Mouse (Mus musculus): ENCODE results near the gene Ppp4c. TPM values are rescaled to one million over a fixed set of nuclear protein-coding genes. Genes with fewer than 3 reads are reported as not detected.

Ppp4c gene
- polyA plus RNA-seq, 1 experiment from 2014 or later, result 180 TPM

- H3K4me2 ChIP-seq (ENCODE audit: low read depth, low read length), result no peak overlapping the region
- H3K4me3 ChIP-seq (replicated peaks; ENCODE audit: low read length), result no peak overlapping the region
- 83% methylated on average over 12 of the region's 12 CpGs for WGBS
- H3K9ac ChIP-seq (ENCODE audit: low read length), result no peak overlapping the region
- H3K9me3 ChIP-seq (replicated peaks; ENCODE audit: control insufficient read depth, low read length), result no peaks in the 10 kb centered on the region
- no peak for ATAC-seq (ENCODE audit: insufficient read depth, low FRiP score)
- no peaks in the 10 kb centered on the region for H3K27me3 ChIP-seq (ENCODE audit: control insufficient read depth, insufficient read depth, low read length)
- peaks cover 8% of the 10 kb centered on the region; the same call in 1 of the 2 replicates for H3K36me3 ChIP-seq (ENCODE audit: control insufficient read depth, insufficient read depth, low read length)
- peaks cover 8% of the 10 kb centered on the region for H3K4me1 ChIP-seq (ENCODE audit: control insufficient read depth, insufficient read depth, low read length)
- H3K27ac ChIP-seq (ENCODE audit: low read length), result no peak overlapping the region
Measured at GRCm38 (mm10) chr7:126770784-126771183, 21.5 kb downstream of the Ppp4c start.

- Histone ChIP-seq H3K36me3 (ENCODE audit: control insufficient read depth, insufficient read depth, low read length) (peaks cover 26% of the 10 kb centered on the region), H3K27ac (ENCODE audit: low read length) (no peak overlapping the region), H3K4me3 (replicated peaks; ENCODE audit: low read length) (no peak overlapping the region), H3K4me2 (ENCODE audit: low read depth, low read length) (no peak overlapping the region), H3K9ac (ENCODE audit: low read length) (no peak overlapping the region), H3K27me3 (ENCODE audit: control insufficient read depth, insufficient read depth, low read length) (no peaks in the 10 kb centered on the region), H3K9me3 (replicated peaks; ENCODE audit: control insufficient read depth, low read length) (no peaks in the 10 kb centered on the region), H3K4me1 (ENCODE audit: control insufficient read depth, insufficient read depth, low read length) (peaks cover 19% of the 10 kb centered on the region)
- ATAC-seq (ENCODE audit: insufficient read depth, low FRiP score), result no peak
- 90% methylated on average over 8 of the region's 8 CpGs for WGBS
Measured at GRCm38 (mm10) chr7:126767001-126767400, 25.3 kb downstream of the Ppp4c start.

- H3K4me3 ChIP-seq (replicated peaks; ENCODE audit: low read length), result no peak within 1 kb of the TSS
- peaks cover 26% of the 10 kb centered on the region for H3K36me3 ChIP-seq (ENCODE audit: control insufficient read depth, insufficient read depth, low read length)
- H3K9me3 ChIP-seq (replicated peaks; ENCODE audit: control insufficient read depth, low read length), result no peaks in the 10 kb centered on the region
- peak; percentile 58; the same call in 1 of the 2 replicates for ATAC-seq (ENCODE audit: insufficient read depth, low FRiP score)
- peaks cover 27% of the 10 kb centered on the region for H3K4me1 ChIP-seq (ENCODE audit: control insufficient read depth, insufficient read depth, low read length)
- H3K27me3 ChIP-seq (ENCODE audit: control insufficient read depth, insufficient read depth, low read length), result no peaks in the 10 kb centered on the region
- 0 out of 2 replicates have a peak within 1 kb of the TSS, but pooled peaks have one; percentile 18 for H3K9ac ChIP-seq (ENCODE audit: low read length)
- WGBS, result 81% methylated on average over 16 of the region's 16 CpGs
- no peak within 1 kb of the TSS for H3K4me2 ChIP-seq (ENCODE audit: low read depth, low read length)
- peak within 1 kb of the TSS; percentile 39; the same call in 1 of the 2 replicates for H3K27ac ChIP-seq (ENCODE audit: low read length)
Measured at GRCm38 (mm10) chr7:126766201-126766600, 26.1 kb downstream of the Ppp4c start, which contains the start of gene Gdpd3. TSS of gene Gdpd3 (plus strand) at chr7:126766334.

- Histone ChIP-seq H3K27me3 (ENCODE audit: control insufficient read depth, insufficient read depth, low read length) (no peaks in the 10 kb centered on the region), H3K36me3 (ENCODE audit: control insufficient read depth, insufficient read depth, low read length) (peaks cover 26% of the 10 kb centered on the region), H3K9me3 (replicated peaks; ENCODE audit: control insufficient read depth, low read length) (no peaks in the 10 kb centered on the region), H3K4me3 (replicated peaks; ENCODE audit: low read length) (no peak overlapping the region), H3K4me2 (ENCODE audit: low read depth, low read length) (no peak overlapping the region), H3K27ac (ENCODE audit: low read length) (peak overlapping the region; percentile 39; the same call in 1 of the 2 replicates), H3K4me1 (ENCODE audit: control insufficient read depth, insufficient read depth, low read length) (peaks cover 33% of the 10 kb centered on the region), H3K9ac (ENCODE audit: low read length) (0 out of 2 replicates have a peak overlapping the region, but pooled peaks have one; percentile 18)
- 74% methylated on average over 9 of the region's 9 CpGs for WGBS
- no peak for ATAC-seq (ENCODE audit: insufficient read depth, low FRiP score)
Measured at GRCm38 (mm10) chr7:126765540-126765939, 26.8 kb downstream of the Ppp4c start.

GRCm38 (mm10) chr7:126762471-126763008 lies 29.8 kb downstream of the Ppp4c start:
- peak overlapping the region; percentile 25 for H3K4me2 ChIP-seq (ENCODE audit: low read depth, low read length)
- peak overlapping the region; percentile 49; the same call in 1 of the 2 replicates for H3K9ac ChIP-seq (ENCODE audit: low read length)
- peak overlapping the region; percentile 99 for H3K27ac ChIP-seq (ENCODE audit: low read length)
- H3K4me1 ChIP-seq (ENCODE audit: control insufficient read depth, insufficient read depth, low read length), result peaks cover 38% of the 10 kb centered on the region
- H3K9me3 ChIP-seq (replicated peaks; ENCODE audit: control insufficient read depth, low read length), result no peaks in the 10 kb centered on the region
- WGBS, result 47% methylated on average over 17 of the region's 17 CpGs
- peak overlapping the region; percentile 7; the same call in 1 of the 2 replicates for H3K4me3 ChIP-seq (replicated peaks; ENCODE audit: low read length)
- H3K36me3 ChIP-seq (ENCODE audit: control insufficient read depth, insufficient read depth, low read length), result peaks cover 19% of the 10 kb centered on the region
- no peak for ATAC-seq (ENCODE audit: insufficient read depth, low FRiP score)
- H3K27me3 ChIP-seq (ENCODE audit: control insufficient read depth, insufficient read depth, low read length), result no peaks in the 10 kb centered on the region

GRCm38 (mm10) chr7:126761529-126762067 lies 30.7 kb downstream of the Ppp4c start:
- ATAC-seq (ENCODE audit: insufficient read depth, low FRiP score), result no peak; the same call in 1 of the 2 replicates
- Histone ChIP-seq H3K27me3 (ENCODE audit: control insufficient read depth, insufficient read depth, low read length) (no peaks in the 10 kb centered on the region), H3K4me2 (ENCODE audit: low read depth, low read length) (peak overlapping the region; percentile 92), H3K4me1 (ENCODE audit: control insufficient read depth, insufficient read depth, low read length) (peaks cover 38% of the 10 kb centered on the region), H3K27ac (ENCODE audit: low read length) (peak overlapping the region; percentile 99), H3K9ac (ENCODE audit: low read length) (peak overlapping the region; percentile 92; the same call in 1 of the 2 replicates), H3K36me3 (ENCODE audit: control insufficient read depth, insufficient read depth, low read length) (peaks cover 19% of the 10 kb centered on the region), H3K9me3 (replicated peaks; ENCODE audit: control insufficient read depth, low read length) (no peaks in the 10 kb centered on the region), H3K4me3 (replicated peaks; ENCODE audit: low read length) (peak overlapping the region; percentile 81)
- WGBS, result 40% methylated on average over 6 of the region's 6 CpGs

- WGBS, result 45% methylated on average over 4 of the region's 4 CpGs
Measured at GRCm38 (mm10) chr7:126760956-126761355, 31.3 kb downstream of the Ppp4c start.

GRCm38 (mm10) chr7:126760391-126760802 lies 31.9 kb downstream of the Ppp4c start:
- 15% methylated on average over 3 of the region's 3 CpGs for WGBS
- peak overlapping the region; percentile 99 for H3K27ac ChIP-seq (ENCODE audit: low read length)
- H3K4me2 ChIP-seq (ENCODE audit: low read depth, low read length), result peak overlapping the region; percentile 92
- peaks cover 16% of the 10 kb centered on the region for H3K36me3 ChIP-seq (ENCODE audit: control insufficient read depth, insufficient read depth, low read length)
- peak; percentile 79 for ATAC-seq (ENCODE audit: insufficient read depth, low FRiP score)
- H3K27me3 ChIP-seq (ENCODE audit: control insufficient read depth, insufficient read depth, low read length), result no peaks in the 10 kb centered on the region
- peaks cover 30% of the 10 kb centered on the region for H3K4me1 ChIP-seq (ENCODE audit: control insufficient read depth, insufficient read depth, low read length)
- H3K4me3 ChIP-seq (replicated peaks; ENCODE audit: low read length), result peak overlapping the region; percentile 81
- H3K9me3 ChIP-seq (replicated peaks; ENCODE audit: control insufficient read depth, low read length), result no peaks in the 10 kb centered on the region
- H3K9ac ChIP-seq (ENCODE audit: low read length), result peak overlapping the region; percentile 92

More at GRCm38 (mm10) chr7:126760956-126761355, 31.3 kb downstream of the Ppp4c start:
- Histone ChIP-seq H3K4me2 (ENCODE audit: low read depth, low read length) (peak overlapping the region; percentile 92), H3K27me3 (ENCODE audit: control insufficient read depth, insufficient read depth, low read length) (no peaks in the 10 kb centered on the region), H3K36me3 (ENCODE audit: control insufficient read depth, insufficient read depth, low read length) (peaks cover 19% of the 10 kb centered on the region), H3K4me3 (replicated peaks; ENCODE audit: low read length) (peak overlapping the region; percentile 81), H3K27ac (ENCODE audit: low read length) (peak overlapping the region; percentile 99), H3K4me1 (ENCODE audit: control insufficient read depth, insufficient read depth, low read length) (peaks cover 33% of the 10 kb centered on the region), H3K9me3 (replicated peaks; ENCODE audit: control insufficient read depth, low read length) (no peaks in the 10 kb centered on the region), H3K9ac (ENCODE audit: low read length) (peak overlapping the region; percentile 92)
- no peak for ATAC-seq (ENCODE audit: insufficient read depth, low FRiP score)

GRCm38 (mm10) chr7:126759672-126760390 lies 32.5 kb downstream of the Ppp4c start:
- peak overlapping the region; percentile 92 for H3K4me2 ChIP-seq (ENCODE audit: low read depth, low read length)
- H3K9me3 ChIP-seq (replicated peaks; ENCODE audit: control insufficient read depth, low read length), result no peaks in the 10 kb centered on the region
- whole genome bisulfite sequencing, result under 1% methylated on average over 22 of the region's 24 CpGs
- no peaks in the 10 kb centered on the region for H3K27me3 ChIP-seq (ENCODE audit: control insufficient read depth, insufficient read depth, low read length)
- peak overlapping the region; percentile 81 for H3K4me3 ChIP-seq (replicated peaks; ENCODE audit: low read length)
- peak; percentile 12 for ATAC-seq (ENCODE audit: insufficient read depth, low FRiP score)
- H3K27ac ChIP-seq (ENCODE audit: low read length), result peak overlapping the region; percentile 99
- peaks cover 11% of the 10 kb centered on the region for H3K36me3 ChIP-seq (ENCODE audit: control insufficient read depth, insufficient read depth, low read length)
- H3K4me1 ChIP-seq (ENCODE audit: control insufficient read depth, insufficient read depth, low read length), result peaks cover 34% of the 10 kb centered on the region
- H3K9ac ChIP-seq (ENCODE audit: low read length), result peak overlapping the region; percentile 92

Measured in stomach, embryonic 16.5 days (tissue).